In the genomic region with DNA sequence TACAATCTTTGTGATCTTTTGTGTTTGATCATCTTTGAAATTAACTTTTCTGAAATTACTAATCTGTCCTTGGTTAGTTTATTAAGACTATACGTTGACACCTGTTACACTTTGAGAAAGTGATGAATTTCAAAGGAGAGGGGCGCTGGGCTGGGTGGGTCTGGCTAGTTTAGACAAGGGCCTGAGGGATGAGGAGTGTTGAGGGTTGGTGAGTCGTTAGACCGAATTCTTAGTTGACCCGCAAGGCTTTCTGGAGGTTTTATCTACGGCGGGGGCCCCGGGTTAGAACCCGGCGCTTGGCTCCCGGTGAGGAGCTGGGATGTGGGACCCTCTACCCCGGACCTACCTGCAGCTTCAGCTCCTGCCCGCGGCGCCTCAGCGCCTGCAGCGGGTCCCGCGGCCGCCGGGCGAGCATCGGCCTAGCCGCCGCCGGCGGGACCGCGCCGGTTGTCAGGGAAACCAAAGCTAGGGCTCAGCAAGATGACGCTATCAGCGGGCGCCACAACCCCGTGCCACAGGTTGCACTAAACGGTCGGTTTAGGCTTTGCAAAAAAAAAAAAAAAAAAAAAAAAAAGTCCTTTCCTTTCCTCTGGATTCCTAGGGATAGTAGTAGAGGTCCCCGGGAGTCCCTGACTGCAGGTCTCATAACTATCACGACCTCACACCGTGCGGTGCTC, we compare ENCODE assay signal across 7 mouse cellular contexts. TPM values are rescaled to one million over a fixed set of nuclear protein-coding genes. Genes with fewer than 3 reads are reported as not detected.
DNase-seq lines count a peak whose midpoint lies in the region; ATAC-seq and TF ChIP-seq lines count a peak whose summit lies in the region.

A gene (minus strand): TSS at position 458 of the 677 bp plus-strand sequence.

- peak within 1 kb of the TSS; percentile 80 for H3K9ac ChIP-seq in embryonic facial prominence, embryonic 12.5 days
- peak within 1 kb of the TSS; percentile 80 for H3K9ac ChIP-seq in limb, embryonic 12.5 days (replicated peaks)
- H3K9ac ChIP-seq in midbrain, embryonic 15.5 days = peak within 1 kb of the TSS; percentile 71

- H3K4me2 ChIP-seq in embryonic facial prominence, embryonic 12.5 days (replicated peaks) = peak within 1 kb of the TSS; percentile 58
- peak within 1 kb of the TSS; percentile 67 for H3K4me2 ChIP-seq in limb, embryonic 12.5 days
- H3K4me2 ChIP-seq in midbrain, embryonic 15.5 days = peak within 1 kb of the TSS; percentile 60

- H3K9me3 ChIP-seq in embryonic facial prominence, embryonic 12.5 days = no peaks in the 10 kb centered on the region
- H3K9me3 ChIP-seq in limb, embryonic 12.5 days = no peaks in the 10 kb centered on the region
- H3K9me3 ChIP-seq in midbrain, embryonic 15.5 days = no peaks in the 10 kb centered on the region

- no peak for TF ChIP-seq CTCF in kidney, adult 2 months (conservative IDR thresholded peaks at IDR 0.05; ENCODE audit: insufficient read depth, insufficient read length, low read depth, low read length)
- TF ChIP-seq CTCF in spleen, adult 2 months (IDR thresholded peaks at IDR 0.05; ENCODE audit: extremely low read depth, insufficient read depth, insufficient read length, insufficient replicate concordance) = no peak

- no peaks in the 10 kb centered on the region for H3K36me3 ChIP-seq in embryonic facial prominence, embryonic 12.5 days
- H3K36me3 ChIP-seq in kidney, adult 2 months (ENCODE audit: control insufficient read depth, insufficient read depth, low read length) = no peaks in the 10 kb centered on the region
- no peaks in the 10 kb centered on the region for H3K36me3 ChIP-seq in limb, embryonic 12.5 days
- no peaks in the 10 kb centered on the region for H3K36me3 ChIP-seq in midbrain, embryonic 15.5 days (replicated peaks)
- no peaks in the 10 kb centered on the region for H3K36me3 ChIP-seq in spleen, adult 2 months (ENCODE audit: control insufficient read depth, insufficient read depth, low read length)

- H3K4me3 ChIP-seq in embryonic facial prominence, embryonic 12.5 days = peak within 1 kb of the TSS; percentile 69
- H3K4me3 ChIP-seq in kidney, adult 2 months (ENCODE audit: insufficient read depth, low read depth, low read length) = peak within 1 kb of the TSS; percentile 69
- H3K4me3 ChIP-seq in limb, embryonic 12.5 days (replicated peaks) = peak within 1 kb of the TSS; percentile 68
- H3K4me3 ChIP-seq in midbrain, embryonic 15.5 days = peak within 1 kb of the TSS; percentile 90
- peak within 1 kb of the TSS; percentile 71 for H3K4me3 ChIP-seq in spleen, adult 2 months (ENCODE audit: extremely low read depth, insufficient read depth, insufficient read length)

- H3K27me3 ChIP-seq in embryonic facial prominence, embryonic 12.5 days = no peaks in the 10 kb centered on the region
- H3K27me3 ChIP-seq in kidney, adult 2 months (replicated peaks; ENCODE audit: control insufficient read depth, insufficient read depth, low read length) = no peaks in the 10 kb centered on the region
- H3K27me3 ChIP-seq in limb, embryonic 12.5 days = no peaks in the 10 kb centered on the region
- no peaks in the 10 kb centered on the region for H3K27me3 ChIP-seq in midbrain, embryonic 15.5 days (replicated peaks)
- H3K27me3 ChIP-seq in spleen, adult 2 months (ENCODE audit: control insufficient read depth, insufficient read depth, low read length) = no peaks in the 10 kb centered on the region

- H3K4me1 ChIP-seq in embryonic facial prominence, embryonic 12.5 days = peaks cover 16% of the 10 kb centered on the region
- peaks cover 10% of the 10 kb centered on the region for H3K4me1 ChIP-seq in kidney, adult 2 months (ENCODE audit: control insufficient read depth, insufficient read depth, low read length)
- peaks cover 19% of the 10 kb centered on the region for H3K4me1 ChIP-seq in limb, embryonic 12.5 days (replicated peaks)
- H3K4me1 ChIP-seq in midbrain, embryonic 15.5 days = peaks cover 29% of the 10 kb centered on the region
- H3K4me1 ChIP-seq in spleen, adult 2 months (ENCODE audit: control insufficient read depth, insufficient read depth, insufficient read length) = peaks cover 2% of the 10 kb centered on the region

- TF ChIP-seq POLR2A in kidney, adult 2 months (IDR thresholded peaks at IDR 0.05; ENCODE audit: low read depth, low read length) = no peak
- no peak for TF ChIP-seq POLR2A in spleen, adult 2 months (IDR thresholded peaks at IDR 0.05; ENCODE audit: low read depth, low read length)

- ATAC-seq in embryonic facial prominence, embryonic 12.5 days (ENCODE audit: insufficient number of reproducible peaks, insufficient read depth, low FRiP score, low TSS enrichment) = peak; percentile 86
- ATAC-seq in limb, embryonic 12.5 days (ENCODE audit: insufficient number of reproducible peaks, insufficient read depth, low FRiP score, low TSS enrichment, low read depth) = peak; percentile 72
- ATAC-seq in midbrain, embryonic 15.5 days (replicated peaks) = peak; percentile 86

- whole genome bisulfite sequencing in embryonic facial prominence, embryonic 12.5 days = under 1% methylated on average over 40 of the region's 40 CpGs
- WGBS in kidney, adult 2 months = under 1% methylated on average over 40 of the region's 40 CpGs
- under 1% methylated on average over 40 of the region's 40 CpGs for WGBS in limb, embryonic 12.5 days
- WGBS in midbrain, embryonic 15.5 days = under 1% methylated on average over 40 of the region's 40 CpGs
- 2% methylated on average over 40 of the region's 40 CpGs for WGBS in spleen, adult 2 months

- H3K27ac ChIP-seq in embryonic facial prominence, embryonic 12.5 days = peak within 1 kb of the TSS; percentile 73
- H3K27ac ChIP-seq in kidney, adult 2 months (ENCODE audit: insufficient read depth, low read depth, low read length) = peak within 1 kb of the TSS; percentile 62; the same call in 1 of the 2 replicates
- peak within 1 kb of the TSS; percentile 80 for H3K27ac ChIP-seq in limb, embryonic 12.5 days
- H3K27ac ChIP-seq in midbrain, embryonic 15.5 days = peak within 1 kb of the TSS; percentile 71
- H3K27ac ChIP-seq in spleen, adult 2 months (ENCODE audit: insufficient read depth, low read length) = no peak within 1 kb of the TSS

- DNase-seq in adrenal gland, postnatal 25 days = peak; percentile 89
- peak; percentile 90 for DNase-seq in heart, adult 18-20 months
- DNase-seq in kidney, adult 2 months = peak; percentile 91
- DNase-seq in spleen, adult 2 months (ENCODE audit: low read depth in 1 of 2, low spot score in 2 of 2) = peak; percentile 50 to 84

RNA-seq across cellular contexts. Expression of the gene that starts here (rescaled TPM):
- 17.8 and 27.6 TPM in 2 replicates for total RNA-seq in adrenal gland, postnatal 25 days (2021)
- polyA plus RNA-seq in embryonic facial prominence, embryonic 12.5 days (2016; fragmentation: Nextera tagmentation; extraction: Ambion mirVana) = 36.1 and 37.1 TPM in 2 replicates
- total RNA-seq in heart, adult 18-20 months (2021) = 1 to 10 TPM; 7.6 to 9.4 TPM
- 21.0 and 25.9 TPM in 2 replicates for polyA plus RNA-seq in kidney, adult 2 months (2012; rRNA removed)
- polyA plus RNA-seq in limb, embryonic 12.5 days (2016; fragmentation: Nextera tagmentation; extraction: Ambion mirVana) = 36.2 and 44.2 TPM in 2 replicates
- 16.9 and 17.7 TPM in 2 replicates for polyA plus RNA-seq in midbrain, embryonic 15.5 days (2015; fragmentation: Nextera tagmentation; extraction: Ambion mirVana)
- 0.86 and 1.1 TPM in 2 replicates for polyA plus RNA-seq in spleen, adult 2 months (2012; rRNA removed)
